Mouse (Mus musculus): Measurements from ENCODE around the gene Gpr45.

Gpr45 gene

GRCm38 (mm10) chr1:43047811-43048210 lies 95.1 kb downstream of the Gpr45 start:
- DNase-seq (ENCODE audit: low spot score in 2 of 2): no peak

DNA sequence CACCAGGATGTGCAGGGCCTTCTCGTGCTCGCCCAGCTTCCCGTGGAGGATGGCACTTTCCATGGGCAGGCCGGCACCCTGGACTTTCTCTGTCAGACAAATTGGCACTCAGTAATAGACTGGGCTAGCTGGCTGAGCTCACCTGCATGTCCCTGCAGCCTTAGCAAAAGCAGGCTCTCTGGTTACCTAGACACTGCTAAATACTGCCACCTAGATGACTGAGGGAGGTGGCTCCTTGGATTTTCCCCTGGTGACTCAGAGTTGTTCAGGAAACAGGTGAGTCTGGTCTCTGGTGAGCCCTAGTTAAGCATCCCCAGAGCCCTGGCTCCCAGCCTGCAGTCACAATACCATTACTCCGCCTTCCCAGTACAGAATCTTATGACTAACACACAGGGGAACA lies 99.2 kb downstream of the Gpr45 start:
- DNase-seq (ENCODE audit: low spot score in 2 of 2): no peak

DNA sequence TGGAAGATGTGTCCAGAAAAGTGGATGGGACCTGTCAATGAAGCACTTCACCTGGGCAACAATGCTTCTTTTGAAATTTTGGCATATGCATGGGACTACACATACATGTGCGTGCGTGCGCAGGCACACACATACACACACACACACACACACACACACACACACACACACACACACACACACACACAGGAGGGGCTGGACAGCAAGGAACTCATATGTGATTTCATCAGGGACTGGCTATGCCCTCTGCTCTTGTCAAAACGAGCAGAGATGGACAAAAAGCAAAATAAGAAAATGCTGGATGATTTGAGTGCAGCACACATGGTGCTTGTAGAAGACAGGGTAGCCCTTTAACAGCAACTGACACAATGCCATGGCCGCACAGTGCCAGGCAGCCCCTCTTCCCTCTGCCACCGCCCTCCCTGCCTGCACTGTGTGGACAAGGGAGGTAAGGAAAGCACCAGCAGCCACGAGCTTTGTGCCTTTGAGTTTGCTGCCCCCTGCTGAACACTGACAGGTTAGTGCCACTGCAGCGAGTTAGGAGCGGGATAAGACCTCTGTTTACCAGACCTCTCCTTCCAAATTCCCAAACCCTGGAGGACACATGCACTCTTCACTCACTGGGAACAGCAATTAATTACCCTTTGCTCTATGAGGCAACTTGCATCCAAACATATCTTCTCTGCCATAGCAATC lies 113.1 kb downstream of the Gpr45 start:
- DNase-seq (ENCODE audit: low spot score in 2 of 2): no peak

GRCm38 (mm10) chr1:43066573-43066972 lies 113.9 kb downstream of the Gpr45 start:
- no peak for DNase-seq (ENCODE audit: low spot score in 2 of 2)

- no peak for DNase-seq (ENCODE audit: low spot score in 2 of 2)
Observed at GRCm38 (mm10) chr1:43067551-43067950, 114.9 kb downstream of the Gpr45 start.

- peak in 1 of 2 experiments; percentile 8 for DNase-seq (ENCODE audit: low spot score in 2 of 2)
Observed at GRCm38 (mm10) chr1:43070726-43071125, 118.1 kb downstream of the Gpr45 start.

DNA sequence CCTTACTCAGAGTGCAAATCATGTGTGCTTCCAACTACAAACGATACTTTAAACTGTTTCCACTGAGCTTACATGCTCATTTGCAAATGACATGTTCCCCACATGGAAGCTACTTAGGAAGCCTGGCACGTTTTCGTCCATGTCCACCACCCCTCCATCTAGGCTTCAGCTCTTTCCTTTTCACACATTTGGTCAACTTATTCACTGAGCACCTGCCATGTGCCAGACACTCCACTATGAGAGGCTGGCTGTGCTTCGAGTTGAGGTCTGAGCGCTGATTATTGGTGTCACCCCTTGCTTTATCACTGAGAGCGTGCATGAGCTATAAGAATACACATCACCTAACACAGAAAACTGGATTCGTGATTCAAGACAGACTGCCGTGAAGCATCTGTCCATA lies 119.4 kb downstream of the Gpr45 start:
- no peak for DNase-seq (ENCODE audit: low spot score in 2 of 2)

DNA sequence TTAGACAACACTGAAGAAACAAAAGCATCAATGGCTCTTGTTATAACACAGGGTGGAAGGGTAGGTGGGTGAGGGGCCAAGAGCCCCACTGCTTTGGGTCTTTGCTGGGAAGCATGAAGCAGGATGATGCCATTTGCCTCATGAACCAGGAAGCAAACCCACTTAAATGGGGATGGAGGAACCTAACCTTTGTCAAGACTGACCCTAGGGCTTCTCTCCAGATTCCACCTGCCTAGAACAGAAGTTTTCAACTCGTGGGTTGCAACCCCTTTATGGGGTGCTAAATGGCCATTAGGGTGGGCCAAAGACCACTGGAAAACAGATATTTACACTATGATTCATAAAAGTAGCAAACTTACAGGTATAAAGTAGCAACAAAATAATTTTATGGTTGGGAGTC lies 119.9 kb downstream of the Gpr45 start:
- no peak for DNase-seq (ENCODE audit: low spot score in 2 of 2)

GRCm38 (mm10) chr1:43074791-43075190 lies 122.1 kb downstream of the Gpr45 start:
- DNase-seq (ENCODE audit: low spot score in 2 of 2): no peak

DNA sequence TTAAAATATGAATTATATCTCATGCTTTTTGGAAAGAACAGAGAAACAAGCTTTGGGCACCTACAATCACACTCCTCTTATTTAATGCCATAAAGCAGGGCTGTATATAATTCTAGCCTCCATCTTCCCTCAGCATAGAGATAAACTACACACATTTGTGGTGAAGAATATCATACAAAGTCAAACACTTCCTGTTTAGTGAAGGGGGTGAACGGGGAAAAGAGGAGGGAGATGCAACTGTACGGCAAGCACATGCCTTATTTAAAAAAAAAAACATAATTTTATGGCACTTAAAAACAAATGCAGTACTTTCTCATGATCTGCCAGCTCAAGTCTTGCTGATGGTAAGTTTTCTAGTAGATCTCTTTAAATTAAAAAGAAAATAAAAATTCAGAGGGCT lies 125.5 kb downstream of the Gpr45 start:
- DNase-seq (ENCODE audit: low spot score in 2 of 2): no peak

- no peak for DNase-seq (ENCODE audit: low spot score in 2 of 2)
Observed at GRCm38 (mm10) chr1:43082946-43083345, 130.3 kb downstream of the Gpr45 start.

Measured in natural killer cell, adult 2 months (primary cell).